Mouse (Mus musculus) frontal cortex, adult (tissue): Measurements from ENCODE around the gene Camkmt.

ENCODE experiments used
- ATAC-seq: cut with Nextera tagmentation; 2 replicates; pipeline ENCODE4 v1.9.2; 2017; ENCODE audit warnings: mild to moderate bottlenecking, moderate library complexity, mixed read lengths; ENCODE audit not compliant: low TSS enrichment

Gene Camkmt

DNA sequence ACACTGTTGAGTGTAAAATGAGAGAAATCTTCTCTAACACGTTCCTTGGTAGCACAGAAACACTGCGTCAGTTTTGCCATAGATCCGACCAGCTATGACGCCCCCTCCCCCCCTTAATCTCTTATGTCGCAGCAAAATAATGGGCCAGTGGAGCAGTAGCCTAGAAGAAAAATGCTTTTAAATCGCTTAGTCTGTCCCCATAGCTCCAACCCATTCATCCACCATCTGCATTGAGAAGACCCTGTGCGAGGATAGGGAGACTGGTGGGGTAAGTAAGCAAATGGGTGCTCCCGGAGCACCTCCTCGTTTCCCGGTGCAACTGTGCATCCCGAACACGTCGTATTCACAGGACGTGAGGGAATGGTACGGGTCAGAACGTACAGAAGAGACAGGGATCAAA is 731 bp upstream of the Camkmt start:
- ATAC-seq = peak; percentile 22

DNA sequence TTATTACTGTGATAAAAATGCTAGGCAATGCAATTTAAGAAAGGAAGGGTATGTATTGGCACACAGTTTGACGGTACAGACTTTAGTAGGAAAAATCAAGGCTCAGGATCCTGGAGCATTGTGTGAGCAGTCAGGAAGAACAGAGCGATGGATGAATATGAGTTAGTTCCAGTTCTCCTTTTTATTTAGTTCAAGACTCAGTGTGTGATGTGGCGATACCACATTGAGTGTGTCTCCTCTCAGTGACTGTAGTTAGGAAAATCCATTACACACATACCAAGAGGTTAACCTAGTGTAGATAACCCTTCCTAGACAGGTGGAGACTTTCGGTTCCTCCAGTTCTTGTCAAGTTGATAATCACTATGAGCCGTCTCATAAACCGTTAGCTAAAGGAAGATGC is 1.4 kb downstream of the Camkmt start:
- no peak for ATAC-seq

DNA sequence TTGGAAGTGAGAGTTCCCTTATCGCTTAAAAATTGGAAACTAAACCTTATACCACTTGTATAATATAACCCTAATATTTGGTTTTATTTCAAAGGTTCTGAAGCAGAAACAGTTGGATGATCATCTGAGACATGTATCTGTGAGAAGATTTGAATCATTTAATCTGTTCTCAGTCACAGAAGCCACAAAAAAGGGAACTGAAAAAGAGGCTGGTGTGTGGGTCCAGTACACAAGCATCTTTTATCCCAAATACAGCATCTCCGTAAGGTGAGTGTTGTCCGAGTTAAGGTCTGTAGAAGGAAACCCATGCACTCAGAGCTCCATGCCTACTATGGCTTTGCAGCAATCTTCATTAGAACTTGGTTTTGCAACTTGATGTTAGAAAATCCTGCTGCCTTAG is 6.0 kb downstream of the Camkmt start:
- ATAC-seq = no peak

DNA sequence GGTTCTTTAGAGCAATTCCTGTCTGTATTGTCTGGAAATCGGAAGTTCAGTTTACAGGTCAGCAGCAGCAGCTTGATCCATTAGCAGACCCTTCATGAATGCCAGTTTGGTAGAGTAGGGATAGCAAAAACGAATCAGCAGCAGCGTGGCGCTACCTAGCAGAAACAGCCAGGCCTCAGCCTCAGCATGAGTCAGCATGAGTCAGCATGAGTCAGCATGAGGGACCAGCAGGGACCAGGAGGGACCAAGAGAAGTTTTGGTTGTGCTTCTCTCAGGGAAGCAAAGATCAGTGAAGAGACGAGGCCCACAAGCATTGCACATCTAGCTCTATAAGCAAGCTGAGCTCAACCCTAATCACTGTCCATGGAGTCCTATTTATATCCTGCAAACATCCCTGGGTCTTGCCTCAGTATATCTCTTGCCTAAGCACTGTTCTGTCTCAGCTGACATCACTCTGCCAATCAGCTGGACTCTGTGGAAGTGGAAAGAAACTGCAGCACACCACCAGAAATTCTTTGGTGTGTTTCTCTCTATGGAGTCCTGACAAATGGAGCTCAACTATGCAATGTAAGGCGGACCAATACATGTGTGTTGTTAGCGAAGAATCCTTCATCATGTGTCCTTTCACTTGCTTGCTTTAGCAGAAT is 8.4 kb downstream of the Camkmt start:
- ATAC-seq = no peak

DNA sequence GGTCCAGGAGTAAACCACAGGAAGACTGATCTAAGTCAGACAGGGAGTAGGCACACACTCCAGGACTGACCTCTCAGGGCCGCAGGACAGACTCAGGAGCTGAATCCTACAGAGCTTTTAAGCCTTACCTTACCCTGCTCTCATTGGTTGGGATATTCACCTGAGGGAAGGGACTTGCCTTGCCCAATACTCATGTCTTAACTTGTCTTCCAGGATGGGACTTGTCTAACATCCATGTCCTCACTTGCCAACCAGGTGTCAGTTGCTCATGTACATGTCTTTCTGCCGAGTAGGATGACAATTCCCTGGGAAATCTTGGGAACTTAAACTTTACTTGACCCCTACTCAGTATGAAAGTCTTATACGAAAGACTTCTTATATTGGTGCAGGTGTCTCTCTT is 9.9 kb downstream of the Camkmt start:
- ATAC-seq = no peak

DNA sequence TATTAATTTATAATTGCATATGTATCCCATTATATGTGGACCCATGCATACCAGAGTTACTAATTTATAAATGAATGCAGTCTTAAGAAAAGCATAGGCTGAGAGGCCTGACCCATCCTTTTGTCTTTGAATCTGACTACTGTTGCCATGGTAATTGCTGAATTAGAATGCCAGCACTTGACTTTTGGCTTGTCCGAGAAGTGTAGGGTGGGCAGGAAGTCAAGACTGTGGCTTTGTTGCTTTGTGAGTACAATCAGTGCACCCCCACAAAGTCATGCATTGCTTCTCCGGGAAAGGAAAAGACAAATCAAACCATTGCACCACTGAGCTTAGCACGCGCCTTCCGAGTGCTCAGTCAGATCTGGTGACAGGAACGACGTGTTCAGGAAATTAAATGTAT is 11.4 kb downstream of the Camkmt start:
- no peak for ATAC-seq

DNA sequence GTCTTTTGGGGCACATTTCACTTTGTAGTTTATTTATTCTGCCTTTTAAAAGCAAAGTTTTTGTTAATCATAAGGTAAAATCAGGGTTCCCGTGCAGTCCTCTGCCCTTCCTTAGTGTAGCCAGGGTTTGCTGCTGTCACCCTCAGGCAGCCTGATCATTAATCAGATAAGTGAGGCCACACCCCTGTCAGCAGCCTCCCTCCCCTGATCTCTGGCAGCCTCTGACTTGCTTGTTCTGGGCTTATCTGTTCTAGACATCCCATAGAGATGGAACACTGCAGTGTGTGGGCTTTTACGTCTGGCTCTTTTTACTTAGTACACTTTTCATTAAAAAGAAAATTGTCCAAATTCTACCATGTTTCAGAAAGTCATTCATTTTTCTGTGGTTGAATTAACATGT is 13.0 kb downstream of the Camkmt start:
- no peak for ATAC-seq

DNA sequence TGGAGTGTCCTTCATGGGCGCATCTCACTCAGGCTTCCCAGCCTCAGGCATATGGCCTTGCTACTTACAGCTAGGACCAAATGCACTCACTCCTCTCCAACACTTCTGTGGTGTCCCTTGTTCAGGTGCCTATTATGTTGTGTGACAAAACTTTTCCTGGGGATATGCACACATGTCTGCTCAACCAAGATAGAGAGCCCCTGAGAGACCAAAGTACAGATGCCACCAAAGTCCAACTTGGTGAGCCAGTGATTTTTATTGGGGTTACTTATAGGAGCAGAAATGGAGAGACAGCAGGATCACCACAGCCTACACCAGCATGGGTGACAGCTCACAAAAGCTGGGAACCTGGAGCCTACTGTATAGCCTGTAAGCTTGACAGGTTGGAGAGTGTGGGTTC is 20.3 kb downstream of the Camkmt start:
- ATAC-seq = no peak

DNA sequence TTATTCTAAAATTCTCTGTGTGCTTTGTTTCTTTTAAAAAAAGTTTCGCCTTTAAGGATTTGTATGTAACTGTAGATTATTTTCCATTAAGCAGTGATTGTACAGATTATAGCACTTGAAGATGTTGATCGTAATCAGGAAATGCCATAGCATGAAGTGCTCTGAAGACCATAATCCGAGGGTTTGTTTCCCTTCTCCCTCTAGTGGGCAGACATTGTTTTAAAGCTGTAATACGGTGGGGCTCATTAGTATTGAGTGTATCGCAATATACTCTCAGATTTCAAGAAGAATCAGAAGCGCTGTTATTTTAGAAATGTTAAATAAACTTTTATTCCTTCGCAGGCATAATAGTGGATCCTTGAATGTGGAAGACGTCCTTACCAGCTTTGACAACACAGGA is 23.1 kb downstream of the Camkmt start:
- ATAC-seq = no peak

DNA sequence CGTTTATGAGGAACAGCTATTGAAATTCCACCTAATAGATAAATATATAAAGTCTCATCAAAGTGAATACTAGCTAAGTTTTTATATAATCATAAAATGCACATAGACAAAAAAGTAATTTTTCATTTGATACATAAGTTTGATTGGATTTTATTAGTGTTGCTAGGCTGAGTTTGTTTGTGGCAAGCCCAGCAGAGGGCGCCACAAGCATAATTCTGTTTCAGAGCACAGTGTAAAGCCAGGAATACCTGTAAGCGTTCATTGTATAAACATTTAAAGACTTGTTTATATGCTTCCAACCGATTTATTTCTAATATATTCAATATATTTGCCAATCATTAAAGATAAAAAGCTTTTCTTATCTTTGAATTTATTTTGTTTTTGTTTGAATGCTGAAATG is 26.3 kb downstream of the Camkmt start:
- no peak for ATAC-seq

DNA sequence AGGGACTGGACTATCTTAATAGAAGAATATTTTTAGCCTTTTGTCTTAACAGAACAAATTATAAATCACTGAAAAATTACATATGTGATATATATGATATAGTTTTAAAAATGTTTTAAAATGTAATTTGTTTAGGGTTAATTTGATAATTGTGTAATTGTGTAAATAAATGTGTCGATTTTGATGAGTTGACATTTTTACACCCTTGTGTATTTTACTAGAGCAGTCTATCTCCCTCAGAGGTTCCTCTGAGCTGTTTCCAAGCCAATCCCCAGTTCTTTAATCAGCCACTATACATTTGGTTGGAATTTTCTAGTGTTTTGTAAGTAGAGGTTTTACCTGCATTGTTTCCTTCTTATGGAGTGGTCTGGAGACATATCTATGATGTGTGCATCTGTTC is 48.0 kb downstream of the Camkmt start:
- no peak for ATAC-seq

DNA sequence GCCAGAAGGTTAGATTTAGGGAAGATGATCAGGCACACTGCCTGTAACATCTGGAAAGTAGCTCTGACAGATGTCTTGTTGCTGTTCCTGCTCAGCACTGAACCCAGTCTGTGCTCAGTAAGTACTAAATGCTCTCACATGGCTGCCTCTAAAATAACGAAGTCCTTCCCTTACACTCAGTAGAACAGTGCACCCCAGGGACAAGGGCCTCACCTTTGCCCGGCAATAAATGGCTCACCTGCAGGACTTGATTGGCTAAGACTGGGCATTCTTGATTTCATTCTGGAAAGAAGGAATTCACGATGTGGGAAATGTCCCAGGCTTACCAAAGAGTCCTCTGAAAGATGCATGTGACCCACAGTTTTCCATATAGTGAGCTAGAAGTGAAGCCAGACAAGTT is 51.3 kb downstream of the Camkmt start:
- no peak for ATAC-seq

DNA sequence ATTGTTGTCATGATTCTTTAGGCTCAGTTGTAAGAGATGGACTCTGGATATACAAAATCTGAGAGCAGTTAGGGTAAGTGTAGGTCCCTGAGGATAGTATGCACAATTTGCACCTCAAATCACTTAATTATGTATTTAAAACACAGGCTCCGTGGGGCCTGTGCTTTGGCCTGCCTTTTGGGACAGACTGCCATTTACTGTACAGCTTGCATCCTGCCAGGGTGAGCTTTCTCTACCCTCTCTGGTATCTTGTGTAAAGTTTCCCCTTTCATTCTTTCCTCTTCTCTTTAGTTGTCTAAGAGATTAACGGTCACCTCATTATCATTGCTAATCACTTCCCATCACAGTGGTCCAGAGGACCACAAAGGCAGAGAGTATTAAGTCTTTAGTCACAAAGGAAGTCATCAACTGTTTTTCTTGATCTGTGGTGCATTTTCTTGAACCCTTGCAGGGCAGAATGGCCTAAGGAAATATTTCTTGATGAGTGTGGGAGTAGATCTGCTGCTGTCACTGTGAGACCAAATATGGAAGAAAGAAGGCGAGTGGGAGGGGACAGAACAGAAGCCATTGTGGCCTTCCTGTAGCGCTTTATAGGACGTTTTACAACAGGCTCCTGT is 52.3 kb downstream of the Camkmt start:
- ATAC-seq = no peak

DNA sequence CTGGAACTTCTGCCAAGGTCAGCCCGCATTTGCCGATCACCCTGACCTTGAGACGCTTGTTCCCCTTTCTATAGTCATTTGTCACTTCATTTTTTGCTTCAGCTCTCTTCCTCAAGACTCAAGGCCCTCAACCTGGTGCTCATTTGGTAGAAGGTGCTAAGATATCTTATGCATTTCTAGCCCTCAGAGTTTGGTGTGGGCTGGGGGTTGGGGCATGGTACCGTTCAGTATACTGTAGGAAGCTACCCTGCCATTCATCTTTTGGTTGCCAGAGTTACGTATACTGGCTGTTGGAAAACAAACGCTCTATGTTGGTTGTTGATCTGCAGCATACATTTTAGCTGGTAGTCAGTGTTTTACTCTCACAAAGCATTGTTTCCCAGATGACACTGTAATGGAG is 53.8 kb downstream of the Camkmt start:
- ATAC-seq = no peak

DNA sequence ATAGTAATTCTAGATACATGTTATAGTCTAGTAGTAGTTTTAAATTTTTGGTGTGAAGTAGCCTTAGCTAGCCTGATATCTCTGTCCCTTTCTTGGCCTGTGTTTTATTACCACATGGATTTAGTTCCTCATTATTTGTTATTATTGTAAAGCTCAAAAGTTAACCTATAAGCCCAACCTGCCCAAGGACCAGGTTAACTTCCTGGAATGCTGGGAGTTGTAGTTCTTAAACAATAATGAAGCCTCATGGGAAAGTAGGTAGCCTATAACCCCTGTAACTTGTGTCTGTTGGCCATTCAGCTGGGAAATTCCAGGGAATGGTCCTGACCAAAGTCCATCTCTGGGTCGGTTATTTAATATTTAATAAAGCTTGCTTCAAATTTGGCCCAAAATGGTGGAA is 58.0 kb downstream of the Camkmt start:
- no peak for ATAC-seq

DNA sequence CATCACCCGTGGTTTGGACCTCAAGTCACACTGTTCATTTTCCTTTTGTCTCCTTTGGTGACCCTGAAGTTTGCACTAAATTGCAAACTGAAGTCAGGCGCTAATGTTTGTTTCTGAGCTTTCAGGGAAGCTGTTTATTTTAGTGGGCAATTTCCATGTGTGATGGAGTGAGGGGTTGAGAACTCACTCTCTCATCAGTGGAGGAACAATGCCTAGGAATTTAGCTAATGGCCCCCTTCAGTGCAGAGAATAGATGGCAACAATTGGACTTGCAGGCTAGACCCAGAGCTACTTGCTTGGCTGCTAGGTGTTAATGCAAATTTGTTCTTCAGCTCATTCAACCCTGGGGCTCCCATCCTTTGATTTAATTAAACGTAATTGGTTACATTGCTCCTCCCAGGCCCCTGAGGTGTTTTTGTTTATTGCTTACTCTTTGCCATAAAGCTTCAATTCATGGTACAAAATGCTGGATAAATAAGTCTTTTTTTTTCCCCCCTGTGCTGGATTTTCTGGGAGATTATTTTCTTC is 58.9 kb downstream of the Camkmt start:
- ATAC-seq = no peak

DNA sequence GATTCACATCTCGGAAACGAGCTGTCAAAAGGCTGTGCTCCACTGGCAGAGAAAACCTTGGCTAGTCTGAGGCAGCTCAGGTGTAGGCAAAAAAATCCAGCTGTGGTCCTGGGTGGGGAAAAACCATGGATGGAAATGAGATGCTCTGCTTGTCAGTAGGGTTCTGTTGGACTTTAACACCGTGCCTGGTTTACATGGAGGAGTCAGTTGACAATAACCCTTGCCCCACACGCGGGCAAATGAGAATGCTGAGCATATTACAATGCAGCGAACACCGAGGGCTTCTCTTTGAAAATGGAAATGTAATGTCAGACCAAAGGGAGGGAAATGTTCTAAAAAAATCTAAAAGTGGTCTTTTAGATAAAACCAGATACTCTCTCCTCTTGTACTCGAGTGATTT is 60.9 kb downstream of the Camkmt start:
- no peak for ATAC-seq

DNA sequence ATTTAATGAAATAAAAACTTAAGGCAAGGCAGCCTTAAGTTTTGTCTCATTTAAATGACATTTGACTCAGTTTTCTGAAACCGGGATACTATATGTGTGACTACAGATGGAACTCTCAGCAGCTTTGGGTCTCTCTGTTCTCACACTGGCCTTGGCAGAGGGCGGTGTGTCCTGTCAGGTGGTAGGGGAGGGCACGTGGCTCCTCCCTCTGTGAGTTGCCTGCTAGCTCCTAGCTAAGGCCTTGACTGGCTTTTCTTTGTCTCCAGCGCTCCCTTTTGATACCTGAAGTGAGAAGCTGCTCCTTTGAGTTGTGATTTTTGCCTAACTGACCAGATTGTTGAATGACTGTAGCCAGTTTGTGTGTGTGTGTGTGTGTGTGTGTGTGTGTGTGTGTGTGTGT is 67.8 kb downstream of the Camkmt start:
- ATAC-seq = no peak

DNA sequence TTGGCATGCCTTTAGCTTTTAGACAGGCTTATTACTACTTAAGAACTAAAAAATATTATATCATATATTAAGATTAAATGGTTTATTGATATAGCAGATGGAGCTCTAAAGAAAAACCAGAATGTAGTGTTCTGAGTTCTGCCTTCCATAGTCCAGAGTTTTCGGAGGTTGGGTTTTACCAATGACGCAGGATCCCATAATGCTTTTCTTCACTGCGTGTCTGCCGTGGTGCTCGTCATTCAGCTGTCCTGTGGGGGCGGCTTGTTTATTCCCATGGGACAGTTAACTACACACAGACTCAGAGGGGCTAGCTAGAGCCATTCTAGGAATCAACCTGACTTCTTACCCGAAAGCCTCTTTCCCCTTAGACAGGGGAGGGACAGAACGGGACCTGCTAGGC is 69.2 kb downstream of the Camkmt start:
- ATAC-seq = no peak

DNA sequence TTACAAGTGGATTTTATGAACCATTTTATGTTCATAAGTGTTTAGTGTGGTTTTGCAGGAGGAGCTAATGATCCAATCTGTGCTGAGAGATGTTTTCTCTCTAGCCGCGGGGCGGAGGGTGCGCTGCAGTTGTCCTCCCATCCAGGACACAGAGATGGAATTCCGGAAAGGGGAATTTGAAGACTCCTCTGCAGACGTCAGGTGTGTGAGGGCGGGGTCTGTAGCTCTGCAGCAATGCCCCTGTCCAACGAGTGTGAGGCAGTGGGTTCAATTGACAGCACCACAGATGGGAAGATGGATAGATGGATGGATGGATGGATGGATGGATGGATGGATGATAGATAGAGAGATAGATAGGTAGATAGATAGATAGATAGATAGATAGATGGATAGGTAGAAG is 70.4 kb downstream of the Camkmt start:
- no peak for ATAC-seq

DNA sequence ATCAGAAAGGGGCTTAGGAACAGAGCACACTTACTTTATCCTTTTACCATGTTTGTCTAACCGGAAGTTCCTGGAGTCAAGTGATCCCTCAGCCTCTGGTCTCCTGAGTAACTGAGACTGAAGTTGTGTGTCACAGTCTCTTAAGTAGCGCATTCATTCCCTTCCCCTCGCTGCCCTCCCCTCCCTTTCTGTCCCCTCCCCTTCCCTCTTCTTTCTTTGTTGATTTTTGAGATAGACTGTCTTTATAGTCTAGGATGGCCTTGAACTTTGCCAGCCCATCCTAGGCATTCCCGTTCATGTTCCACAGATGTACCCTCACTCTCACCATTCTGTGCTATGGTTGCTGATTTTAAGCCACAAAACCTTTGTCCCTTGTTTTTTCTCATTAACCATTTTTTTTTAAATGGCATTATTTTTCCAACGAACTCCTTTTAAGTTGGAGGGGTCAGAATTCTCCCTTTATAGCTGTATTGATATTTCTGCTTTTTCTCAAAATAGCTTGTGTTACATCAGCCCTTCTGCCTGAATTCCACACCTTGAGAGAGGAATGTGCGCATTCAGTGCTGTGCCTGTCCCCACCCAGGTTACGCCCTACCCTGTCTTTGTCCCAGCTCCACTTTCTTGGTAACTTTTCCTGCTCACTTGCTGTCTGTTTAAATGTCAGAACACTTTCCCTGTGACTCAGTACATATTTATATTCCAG is 72.4 kb downstream of the Camkmt start:
- ATAC-seq = no peak

DNA sequence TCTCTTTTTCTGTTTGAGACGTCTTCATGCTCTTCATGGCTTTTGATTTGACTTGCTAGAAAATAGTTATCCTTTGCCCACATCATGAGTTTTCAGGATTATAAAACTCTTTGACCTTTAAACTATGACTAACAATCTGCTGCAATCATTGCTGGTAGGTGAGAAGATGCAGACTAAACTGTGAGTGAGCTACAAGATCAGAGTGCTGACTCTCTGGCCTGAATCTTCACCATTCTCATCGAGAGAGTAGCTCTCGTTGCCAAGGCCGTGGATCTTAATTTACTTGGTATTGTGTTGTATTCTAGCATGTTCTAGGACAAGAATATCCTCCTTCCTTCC is 72.9 kb downstream of the Camkmt start:
- no peak for ATAC-seq

DNA sequence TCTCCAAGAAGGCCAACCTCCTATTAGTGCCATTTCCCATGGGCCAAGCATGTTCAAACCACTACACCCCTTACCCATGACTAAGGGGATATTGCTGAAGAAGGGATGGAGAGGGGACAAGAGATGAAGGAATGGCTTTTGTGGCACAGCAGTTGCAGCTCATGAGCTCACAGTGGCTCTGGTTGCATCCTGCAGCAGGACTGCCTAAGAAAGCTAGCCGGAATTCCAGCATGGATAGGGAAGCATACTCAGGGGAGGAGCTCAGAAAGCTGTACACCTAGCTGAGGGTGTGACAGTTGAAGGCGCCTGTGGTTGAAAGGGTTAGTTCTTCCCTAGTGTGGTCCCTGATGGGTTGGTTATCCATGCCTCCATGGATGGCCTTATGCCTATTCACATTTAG is 78.4 kb downstream of the Camkmt start:
- no peak for ATAC-seq
